Mouse (Mus musculus) lung, embryonic 14.5 days (tissue): ENCODE measurements around the gene Vmn1r116. TPM values are rescaled to one million over a fixed set of nuclear protein-coding genes. Genes with fewer than 3 reads are reported as not detected.
"Not testable (repeated sequence)": the region's sequence is repeated elsewhere in the genome, so short reads cannot be mapped to it uniquely, and the experiment has no call there.

Experiments used
- ATAC-seq: fragments of 200-750 bp; cut with Nextera tagmentation; 2 replicates; pipeline ENCODE4 v1.8.0; 2017; ENCODE audit warnings: mild to moderate bottlenecking, moderate TSS enrichment, moderate library complexity; ENCODE audit not compliant: insufficient read depth
- DNase-seq: peaks from one replicate; pipeline ENCODE4 v3.0.0-alpha.2; 2015
- H3K27ac ChIP-seq: fragments of 300-500 bp; sonication (generic); 2 replicates; pipeline ENCODE4 v1.5.1; 2014; ENCODE audit warnings: low read depth, mild to moderate bottlenecking, moderate library complexity
- H3K27me3 ChIP-seq: fragments of 300-500 bp; sonication (generic); 2 replicates; pipeline ENCODE4 v1.6.1; 2014; ENCODE audit warnings: low read length, control low read depth; ENCODE audit not compliant: insufficient read depth
- H3K36me3 ChIP-seq: fragments of 300-500 bp; sonication (generic); 2 replicates; pipeline ENCODE4 v1.6.1; 2014; ENCODE audit warnings: control low read depth; ENCODE audit not compliant: insufficient read depth
- H3K4me1 ChIP-seq: fragments of 300-500 bp; sonication (generic); 2 replicates; pipeline ENCODE4 v1.6.1; 2014; ENCODE audit warnings: antibody characterized with exemption, control low read depth; ENCODE audit not compliant: insufficient read depth
- H3K4me2 ChIP-seq: fragments of 300-500 bp; sonication (generic); 2 replicates; pipeline ENCODE4 v1.6.1; 2014; ENCODE audit warnings: mild to moderate bottlenecking
- H3K4me3 ChIP-seq: fragments of 300-500 bp; sonication (generic); 2 replicates; pipeline ENCODE4 v1.5.1; 2014; ENCODE audit warnings: low read depth, low read length
- H3K9ac ChIP-seq: fragments of 300-500 bp; sonication (generic); 2 replicates; pipeline ENCODE4 v1.6.1; 2014
- H3K9me3 ChIP-seq: fragments of 300-500 bp; sonication (generic); 2 replicates; pipeline ENCODE4 v1.6.1; 2016; ENCODE audit warnings: low read depth, low read length, control low read depth
- WGBS: fragments of 180-500 bp; shearing (Covaris S2); extraction: QIAGEN DNeasy Blood & Tissue Kit; methylation state at CpG from one replicate; pipeline ENCODE4 v1.1.7; 2014; 5-methylcytosine and 5-hydroxymethylcytosine counted together
- polyA plus RNA-seq: library from polyadenylated mRNA; unstranded; fragments of >200 nt; fragmentation: Nextera tagmentation; extraction: Ambion mirVana; gene quantifications from 2 replicates; pipeline ENCODE4 v1.2.1, GENCODE M21; 2014

Gene Vmn1r116
- polyA plus RNA-seq = not detected in 2 replicates

- DNase-seq, H3K27ac ChIP-seq, H3K9me3 ChIP-seq, H3K36me3 ChIP-seq, H3K4me1 ChIP-seq, H3K27me3 ChIP-seq, ATAC-seq, H3K4me2 ChIP-seq, H3K4me3 ChIP-seq, H3K9ac ChIP-seq: not testable (repeated sequence)
- 58% methylated on average over 3 of the region's 3 CpGs for WGBS
These were observed at the start of gene Vmn1r116 for GRCm38 (mm10) chr7:20871956-20872355. Vmn1r116 (plus strand) TSS chr7:20872256.

DNA sequence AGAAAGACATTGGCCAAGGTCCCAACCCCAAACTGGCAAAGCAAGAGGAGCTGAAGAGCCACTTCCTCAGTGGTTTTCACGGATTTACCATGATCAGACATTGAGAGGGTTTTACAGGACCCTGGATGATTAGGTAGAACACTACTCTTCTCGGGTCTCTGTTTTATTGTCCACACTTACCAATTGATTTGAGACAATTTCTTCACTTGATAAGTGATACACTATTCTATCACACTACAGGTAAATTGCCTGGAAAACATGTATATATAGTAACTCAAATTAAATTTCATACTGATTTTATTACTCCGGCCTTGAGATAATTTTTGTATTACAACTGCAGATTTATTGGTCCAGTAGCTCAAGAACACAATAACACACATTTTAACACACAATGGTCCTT lies 27.2 kb upstream of the Vmn1r116 start, which contains the start of gene Vmn1r115:
Gene Vmn1r115, minus strand, starts transcription at position 101 of the 400 bp plus-strand sequence.
- WGBS = 80% methylated on average over 1 of the region's 3 CpGs
- not testable (repeated sequence) for H3K36me3 ChIP-seq, H3K9ac ChIP-seq, ATAC-seq, H3K27me3 ChIP-seq, H3K27ac ChIP-seq, DNase-seq, H3K4me1 ChIP-seq, H3K4me2 ChIP-seq, H3K9me3 ChIP-seq, H3K4me3 ChIP-seq

DNA sequence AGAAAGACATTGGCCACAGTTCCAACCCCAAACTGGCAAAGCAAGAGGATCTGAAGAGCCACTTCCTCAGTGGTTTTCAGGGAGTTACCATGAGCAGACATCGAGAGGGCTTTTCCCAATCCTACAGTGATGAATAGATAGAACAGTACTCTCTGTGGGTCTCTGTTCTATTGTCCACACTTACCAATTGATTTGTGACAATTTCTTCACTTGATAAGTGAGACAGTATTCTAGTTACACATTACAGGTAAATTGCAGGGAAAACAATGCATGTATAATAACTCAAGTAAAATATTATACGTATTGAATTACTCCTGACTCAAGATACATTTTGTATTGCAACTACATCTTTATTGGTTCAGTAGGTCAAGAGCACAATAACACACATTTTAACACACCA lies 12.0 kb downstream of the Vmn1r116 start, which contains the start of gene Vmn1r117:
Gene Vmn1r117, minus strand, starts transcription at position 101 of the 400 bp plus-strand sequence.
- not testable (repeated sequence) for H3K27me3 ChIP-seq, H3K9ac ChIP-seq, H3K9me3 ChIP-seq, H3K4me2 ChIP-seq, H3K4me3 ChIP-seq, ATAC-seq, H3K27ac ChIP-seq, H3K4me1 ChIP-seq, H3K36me3 ChIP-seq, DNase-seq
- no CpG with 5 or more reads among the region's 2 CpGs for WGBS

- ATAC-seq = not testable (repeated sequence)
These were observed 40.2 kb downstream of the Vmn1r116 start, which contains the start of gene Vmn1r118 for GRCm38 (mm10) chr7:20912247-20912646. Vmn1r118 (minus strand) TSS chr7:20912347.

More at GRCm38 (mm10) chr7:20912247-20912646, 40.2 kb downstream of the Vmn1r116 start, which contains the start of gene Vmn1r118:
- H3K9me3 ChIP-seq, H3K27ac ChIP-seq, H3K4me3 ChIP-seq, H3K36me3 ChIP-seq, H3K9ac ChIP-seq, H3K27me3 ChIP-seq, H3K4me2 ChIP-seq, H3K4me1 ChIP-seq, DNase-seq: not testable (repeated sequence)
- no CpG with 5 or more reads among the region's 2 CpGs for WGBS

Other genes starting within 250 kb of the Vmn1r116 start
- not detected in 2 replicates for gene Vmn1r107, start 203.3 kb upstream of the Vmn1r116 start, polyA plus RNA-seq
- gene Vmn1r111, start 169.0 kb upstream of the Vmn1r116 start, polyA plus RNA-seq = not detected in 2 replicates
- gene Gm10668, start 141.6 kb upstream of the Vmn1r116 start, polyA plus RNA-seq = not detected in 2 replicates
- gene Vmn1r112, start 101.1 kb upstream of the Vmn1r116 start, polyA plus RNA-seq = not detected in 2 replicates
- gene Vmn1r113, start 85.0 kb upstream of the Vmn1r116 start, polyA plus RNA-seq = not detected in 2 replicates
- gene Vmn1r114, start 60.1 kb upstream of the Vmn1r116 start, polyA plus RNA-seq = not detected in 2 replicates
- not detected in 2 replicates for gene Vmn1r115, start 27.3 kb upstream of the Vmn1r116 start, polyA plus RNA-seq
- gene Vmn1r117, start 11.9 kb downstream of the Vmn1r116 start, polyA plus RNA-seq = not detected in 2 replicates
- gene Vmn1r118, start 40.1 kb downstream of the Vmn1r116 start, polyA plus RNA-seq = not detected in 2 replicates
- not detected in 2 replicates for gene Vmn1r119, start 140.2 kb downstream of the Vmn1r116 start, polyA plus RNA-seq
- not detected in 2 replicates for gene Vmn1r120, start 181.5 kb downstream of the Vmn1r116 start, polyA plus RNA-seq
- gene Vmn1r121, start 226.3 kb downstream of the Vmn1r116 start, polyA plus RNA-seq = not detected in 2 replicates